Mouse (Mus musculus) forebrain, embryonic 12.5 days (tissue): Measurements from ENCODE around the gene Sys1. TPM values are rescaled to one million over a fixed set of nuclear protein-coding genes. Genes with fewer than 3 reads are reported as not detected.

ENCODE experiments used
- ATAC-seq: fragments of 200-750 bp; cut with Nextera tagmentation; 2 replicates; pipeline ENCODE4 v1.8.0; 2017; ENCODE audit warnings: moderate TSS enrichment; ENCODE audit not compliant: low FRiP score
- H3K27ac ChIP-seq: fragments of 300-500 bp; sonication (generic); 2 replicates; pipeline ENCODE4 v1.5.1; 2016; ENCODE audit warnings: mild to moderate bottlenecking
- H3K27me3 ChIP-seq: fragments of 300-500 bp; sonication (generic); 2 replicates; pipeline ENCODE4 v1.6.1; 2016; ENCODE audit warnings: mild to moderate bottlenecking
- H3K36me3 ChIP-seq: fragments of 300-500 bp; sonication (generic); replicated peaks from 2 replicates; pipeline ENCODE4 v1.6.1; 2016; ENCODE audit warnings: mild to moderate bottlenecking
- H3K4me1 ChIP-seq: fragments of 300-500 bp; sonication (generic); 2 replicates; pipeline ENCODE4 v1.6.1; 2016
- H3K4me2 ChIP-seq: fragments of 300-500 bp; sonication (generic); 2 replicates; pipeline ENCODE4 v1.6.1; 2016; ENCODE audit warnings: mild to moderate bottlenecking, moderate library complexity
- H3K4me3 ChIP-seq: fragments of 300-500 bp; sonication (generic); replicated peaks from 2 replicates; pipeline ENCODE4 v1.5.1; 2016; ENCODE audit warnings: mild to moderate bottlenecking
- H3K9ac ChIP-seq: fragments of 300-500 bp; sonication (generic); 2 replicates; pipeline ENCODE4 v1.6.1; 2016; ENCODE audit warnings: mild to moderate bottlenecking
- H3K9me3 ChIP-seq: fragments of 300-500 bp; sonication (generic); 2 replicates; pipeline ENCODE4 v1.6.1; 2016
- WGBS: fragments of 180-500 bp; shearing (Covaris S2); methylation state at CpG from one replicate; pipeline ENCODE4 v1.1.7; 2016; 5-methylcytosine and 5-hydroxymethylcytosine counted together
- polyA plus RNA-seq: library from polyadenylated mRNA; unstranded; fragments of >200 nt; fragmentation: Nextera tagmentation; extraction: Ambion mirVana; gene quantifications from 2 replicates; pipeline ENCODE4 v1.2.1, GENCODE M21; 2016

Sys1 gene
- polyA plus RNA-seq, 1 experiment from 2014 or later = 67.4 TPM

GRCm38 (mm10) chr2:164425401-164425800 lies 31.4 kb upstream of the Sys1 start:
- no peaks in the 10 kb centered on the region for H3K9me3 ChIP-seq
- 90% methylated on average over 5 of the region's 5 CpGs for WGBS
- no peaks in the 10 kb centered on the region for H3K4me1 ChIP-seq
- H3K9ac ChIP-seq = no peak overlapping the region
- H3K27me3 ChIP-seq = peaks cover 7% of the 10 kb centered on the region; the same call in 1 of the 2 replicates
- ATAC-seq = no peak
- no peak overlapping the region for H3K4me3 ChIP-seq
- H3K27ac ChIP-seq = no peak overlapping the region
- H3K4me2 ChIP-seq = no peak overlapping the region
- H3K36me3 ChIP-seq = no peaks in the 10 kb centered on the region

GRCm38 (mm10) chr2:164426121-164426520 lies 30.6 kb upstream of the Sys1 start:
- Histone ChIP-seq H3K4me1 (peaks cover 2% of the 10 kb centered on the region; the same call in 1 of the 2 replicates), H3K27ac (no peak overlapping the region), H3K9me3 (no peaks in the 10 kb centered on the region), H3K36me3 (no peaks in the 10 kb centered on the region), H3K27me3 (peaks cover 7% of the 10 kb centered on the region; the same call in 1 of the 2 replicates), H3K4me2 (no peak overlapping the region), H3K9ac (no peak overlapping the region), H3K4me3 (no peak overlapping the region)
- ATAC-seq = no peak
- 36% methylated on average over 12 of the region's 12 CpGs for WGBS

GRCm38 (mm10) chr2:164426952-164427351 lies 29.8 kb upstream of the Sys1 start:
- ATAC-seq = no peak
- Histone ChIP-seq H3K9me3 (no peaks in the 10 kb centered on the region), H3K4me2 (no peak overlapping the region), H3K4me1 (peaks cover 3% of the 10 kb centered on the region; the same call in 1 of the 2 replicates), H3K36me3 (no peaks in the 10 kb centered on the region), H3K9ac (no peak overlapping the region), H3K27me3 (peaks cover 7% of the 10 kb centered on the region; the same call in 1 of the 2 replicates), H3K4me3 (no peak overlapping the region), H3K27ac (no peak overlapping the region)
- WGBS = 80% methylated on average over 5 of the region's 5 CpGs

- ATAC-seq = no peak
- Histone ChIP-seq H3K27me3 (peaks cover 7% of the 10 kb centered on the region; the same call in 1 of the 2 replicates), H3K4me1 (peaks cover 13% of the 10 kb centered on the region), H3K9ac (no peak overlapping the region), H3K4me3 (no peak overlapping the region), H3K27ac (no peak overlapping the region), H3K36me3 (no peaks in the 10 kb centered on the region), H3K9me3 (no peaks in the 10 kb centered on the region), H3K4me2 (no peak overlapping the region)
- WGBS = 46% methylated on average over 5 of the region's 5 CpGs
These were observed 28.3 kb upstream of the Sys1 start for GRCm38 (mm10) chr2:164428451-164428850.

GRCm38 (mm10) chr2:164429881-164430615 lies 26.7 kb upstream of the Sys1 start:
- H3K9me3 ChIP-seq = no peaks in the 10 kb centered on the region
- no peaks in the 10 kb centered on the region for H3K36me3 ChIP-seq
- H3K9ac ChIP-seq = no peak overlapping the region
- peaks cover 7% of the 10 kb centered on the region; the same call in 1 of the 2 replicates for H3K27me3 ChIP-seq
- no peak overlapping the region for H3K4me2 ChIP-seq
- no peak overlapping the region for H3K4me3 ChIP-seq
- peaks cover 13% of the 10 kb centered on the region for H3K4me1 ChIP-seq
- no peak for ATAC-seq
- WGBS = 44% methylated on average over 15 of the region's 15 CpGs
- H3K27ac ChIP-seq = no peak overlapping the region

- Histone ChIP-seq H3K4me2 (no peak overlapping the region), H3K4me1 (peaks cover 13% of the 10 kb centered on the region), H3K27ac (no peak overlapping the region), H3K9me3 (no peaks in the 10 kb centered on the region), H3K27me3 (peaks cover 7% of the 10 kb centered on the region; the same call in 1 of the 2 replicates), H3K4me3 (no peak overlapping the region), H3K9ac (no peak overlapping the region), H3K36me3 (no peaks in the 10 kb centered on the region)
- no peak for ATAC-seq
- WGBS = 19% methylated on average over 7 of the region's 7 CpGs
These were observed 26.1 kb upstream of the Sys1 start for GRCm38 (mm10) chr2:164430697-164431096.

- no peak for ATAC-seq
- Histone ChIP-seq H3K27me3 (peaks cover 7% of the 10 kb centered on the region; the same call in 1 of the 2 replicates), H3K9me3 (no peaks in the 10 kb centered on the region), H3K4me3 (no peak overlapping the region), H3K36me3 (no peaks in the 10 kb centered on the region), H3K9ac (no peak overlapping the region), H3K27ac (no peak overlapping the region), H3K4me2 (no peak overlapping the region), H3K4me1 (peaks cover 13% of the 10 kb centered on the region)
- 75% methylated on average over 9 of the region's 9 CpGs for WGBS
These were observed 24.9 kb upstream of the Sys1 start for GRCm38 (mm10) chr2:164431676-164432465.

- Histone ChIP-seq H3K9ac (no peak overlapping the region), H3K4me1 (peaks cover 13% of the 10 kb centered on the region), H3K4me2 (no peak overlapping the region), H3K27me3 (peaks cover 7% of the 10 kb centered on the region; the same call in 1 of the 2 replicates), H3K4me3 (no peak overlapping the region), H3K9me3 (no peaks in the 10 kb centered on the region), H3K36me3 (no peaks in the 10 kb centered on the region), H3K27ac (no peak overlapping the region)
- ATAC-seq = no peak
- 48% methylated on average over 22 of the region's 22 CpGs for WGBS
These were observed 24.1 kb upstream of the Sys1 start for GRCm38 (mm10) chr2:164432541-164433191.

GRCm38 (mm10) chr2:164433278-164433895 lies 23.4 kb upstream of the Sys1 start:
- Histone ChIP-seq H3K4me2 (no peak overlapping the region), H3K4me3 (no peak overlapping the region), H3K27me3 (peaks cover 7% of the 10 kb centered on the region; the same call in 1 of the 2 replicates), H3K36me3 (no peaks in the 10 kb centered on the region), H3K9ac (no peak overlapping the region), H3K9me3 (no peaks in the 10 kb centered on the region), H3K27ac (no peak overlapping the region), H3K4me1 (peaks cover 13% of the 10 kb centered on the region)
- WGBS = 84% methylated on average over 9 of the region's 9 CpGs
- no peak for ATAC-seq

GRCm38 (mm10) chr2:164434681-164435080 lies 22.1 kb upstream of the Sys1 start:
- no peak overlapping the region for H3K4me3 ChIP-seq
- no peak for ATAC-seq
- no peaks in the 10 kb centered on the region for H3K9me3 ChIP-seq
- no peaks in the 10 kb centered on the region for H3K36me3 ChIP-seq
- no peak overlapping the region for H3K27ac ChIP-seq
- 93% methylated on average over 3 of the region's 3 CpGs for WGBS
- H3K4me2 ChIP-seq = no peak overlapping the region
- H3K9ac ChIP-seq = no peak overlapping the region
- peaks cover 4% of the 10 kb centered on the region; the same call in 1 of the 2 replicates for H3K27me3 ChIP-seq
- peaks cover 13% of the 10 kb centered on the region for H3K4me1 ChIP-seq

GRCm38 (mm10) chr2:164435216-164436090 lies 21.3 kb upstream of the Sys1 start:
- peaks cover 4% of the 10 kb centered on the region; the same call in 1 of the 2 replicates for H3K27me3 ChIP-seq
- H3K36me3 ChIP-seq = no peaks in the 10 kb centered on the region
- no peak for ATAC-seq
- no peak overlapping the region for H3K27ac ChIP-seq
- peaks cover 13% of the 10 kb centered on the region for H3K4me1 ChIP-seq
- H3K4me2 ChIP-seq = no peak overlapping the region
- no peak overlapping the region for H3K4me3 ChIP-seq
- 65% methylated on average over 5 of the region's 5 CpGs for WGBS
- H3K9me3 ChIP-seq = no peaks in the 10 kb centered on the region
- H3K9ac ChIP-seq = no peak overlapping the region
